Mouse (Mus musculus) limb, embryonic 10.5 days (tissue): ENCODE data around the gene Duoxa1. TPM values are rescaled to one million over a fixed set of nuclear protein-coding genes. Genes with fewer than 3 reads are reported as not detected.

Experiments
- DNase-seq: peaks from one replicate; pipeline ENCODE4 v3.0.0-alpha.2; 2017; ENCODE audit warnings: low spot score
- H3K27ac ChIP-seq: fragments of 300-500 bp; sonication (generic); 2 replicates; pipeline ENCODE4 v1.5.1; 2016; ENCODE audit warnings: mild to moderate bottlenecking
- H3K27me3 ChIP-seq: fragments of 300-500 bp; sonication (generic); 2 replicates; pipeline ENCODE4 v1.6.1; 2016; ENCODE audit warnings: low read depth, mild to moderate bottlenecking; ENCODE audit not compliant: poor library complexity, severe bottlenecking
- H3K36me3 ChIP-seq: fragments of 300-500 bp; sonication (generic); 2 replicates; pipeline ENCODE4 v1.6.1; 2016; ENCODE audit warnings: mild to moderate bottlenecking, moderate library complexity
- H3K4me1 ChIP-seq: fragments of 300-500 bp; sonication (generic); 2 replicates; pipeline ENCODE4 v1.6.1; 2016
- H3K4me3 ChIP-seq: fragments of 300-500 bp; sonication (generic); 2 replicates; pipeline ENCODE4 v1.5.1; 2016; ENCODE audit warnings: mild to moderate bottlenecking, moderate library complexity
- H3K9me3 ChIP-seq: fragments of 300-500 bp; sonication (generic); replicated peaks from 2 replicates; pipeline ENCODE4 v1.6.1; 2016; ENCODE audit warnings: mild to moderate bottlenecking
- WGBS: fragments of 180-500 bp; shearing (Covaris S2); methylation state at CpG from one replicate; pipeline ENCODE4 v1.1.7; 2016; 5-methylcytosine and 5-hydroxymethylcytosine counted together
- polyA plus RNA-seq: library from polyadenylated mRNA; unstranded; fragments of >200 nt; fragmentation: Nextera tagmentation; extraction: Ambion mirVana; gene quantifications from 2 replicates; pipeline ENCODE4 v1.2.1, GENCODE M21; 2016

The Duoxa1 gene
- polyA plus RNA-seq, 1 experiment from 2014 or later = 0.45 TPM

DNA sequence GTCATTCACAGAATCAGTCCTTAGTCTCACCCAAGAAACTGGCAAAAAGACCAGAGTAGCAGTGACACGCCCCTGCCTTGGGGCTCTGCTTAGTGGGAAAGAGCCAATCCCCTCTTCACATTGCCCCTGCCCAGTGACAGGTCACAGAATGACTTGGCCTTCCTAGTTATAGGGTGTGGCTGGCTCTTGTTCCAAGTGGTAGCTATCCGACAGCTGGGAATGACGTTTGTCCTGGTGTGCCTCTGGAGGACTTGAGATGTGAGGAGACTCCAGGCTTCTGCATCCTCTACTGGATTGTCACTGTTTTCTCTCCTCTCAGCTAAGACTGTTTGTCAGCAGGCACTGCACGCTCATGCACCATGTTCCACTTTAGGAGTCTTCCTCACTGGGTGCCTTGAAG is 3.9 kb upstream of the Duoxa1 start:
- 71% methylated on average over 4 of the region's 4 CpGs for WGBS
- H3K4me1 ChIP-seq = peaks cover 8% of the 10 kb centered on the region
- H3K36me3 ChIP-seq = no peaks in the 10 kb centered on the region
- H3K27me3 ChIP-seq = peaks cover 47% of the 10 kb centered on the region
- no peak for DNase-seq
- no peak overlapping the region for H3K4me3 ChIP-seq
- no peak overlapping the region for H3K27ac ChIP-seq
- no peaks in the 10 kb centered on the region for H3K9me3 ChIP-seq

DNA sequence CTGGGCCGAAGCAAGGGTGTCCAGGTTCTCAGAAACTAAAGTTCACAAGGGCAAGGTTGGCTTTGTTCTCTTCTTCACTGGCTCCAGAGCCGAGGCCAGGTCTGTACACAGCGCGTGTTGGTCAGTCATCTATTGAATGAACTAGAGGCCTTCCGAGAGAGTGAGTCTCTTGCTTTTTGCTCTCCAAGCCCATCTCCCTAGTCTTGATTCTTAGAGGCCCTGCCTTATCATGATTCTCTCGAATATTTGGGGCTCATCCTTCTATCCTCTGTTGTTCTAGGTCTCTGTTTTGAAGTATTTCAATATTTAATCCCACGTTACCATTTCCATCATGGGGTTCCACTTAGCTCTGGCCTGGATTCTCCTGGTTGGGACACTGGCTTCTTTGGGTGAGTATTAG is 1.8 kb upstream of the Duoxa1 start, which contains the start of gene Duox1:
TSS of gene Duox1 (plus strand) at position 301 of the 400 bp plus-strand sequence.
- Histone ChIP-seq H3K27ac (no peak within 1 kb of the TSS), H3K27me3 (peaks cover 67% of the 10 kb centered on the region), H3K4me3 (no peak within 1 kb of the TSS), H3K9me3 (no peaks in the 10 kb centered on the region), H3K36me3 (no peaks in the 10 kb centered on the region), H3K4me1 (peaks cover 8% of the 10 kb centered on the region)
- no peak for DNase-seq
- WGBS = 88% methylated on average over 7 of the region's 7 CpGs

DNA sequence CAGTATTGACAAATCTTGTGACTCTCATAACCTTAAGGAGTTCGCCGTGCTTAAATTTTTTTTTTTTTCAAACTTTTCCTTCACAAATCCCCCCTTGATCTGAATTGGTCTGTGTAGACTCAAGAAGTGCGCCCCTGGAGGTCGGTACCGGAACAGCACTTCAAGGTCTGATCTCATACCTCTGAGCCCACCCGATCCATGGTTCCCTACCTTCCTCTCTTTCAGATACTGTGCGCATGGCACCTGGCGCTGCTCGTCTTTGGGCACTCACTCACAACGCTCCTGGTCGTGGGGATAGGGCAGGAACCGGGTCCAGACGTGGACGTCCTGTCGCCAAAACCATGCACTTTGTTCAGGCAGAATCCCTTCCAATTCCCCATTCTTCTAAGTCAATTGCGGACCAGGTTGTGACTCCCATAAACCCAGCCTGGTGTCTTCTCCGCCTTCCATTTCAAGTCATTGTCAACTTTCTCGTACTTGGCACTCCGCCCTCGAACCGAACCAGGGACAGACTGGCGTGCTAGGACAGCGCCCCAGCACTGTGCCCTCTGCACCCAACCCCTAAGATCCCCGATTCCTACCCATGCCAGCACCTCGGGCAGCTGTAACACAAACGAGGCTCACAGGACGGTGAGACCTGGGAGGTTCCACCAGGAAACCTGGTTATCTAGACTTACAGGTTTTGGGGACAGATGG is 660 bp downstream of the Duoxa1 start:
- H3K4me1 ChIP-seq = peaks cover 8% of the 10 kb centered on the region
- H3K4me3 ChIP-seq = peak overlapping the region; percentile 38; the same call in 1 of the 2 replicates
- no peaks in the 10 kb centered on the region for H3K36me3 ChIP-seq
- WGBS = 4% methylated on average over 27 of the region's 27 CpGs
- no peaks in the 10 kb centered on the region for H3K9me3 ChIP-seq
- H3K27me3 ChIP-seq = peaks cover 77% of the 10 kb centered on the region
- no peak overlapping the region for H3K27ac ChIP-seq
- DNase-seq = peak; percentile 83

DNA sequence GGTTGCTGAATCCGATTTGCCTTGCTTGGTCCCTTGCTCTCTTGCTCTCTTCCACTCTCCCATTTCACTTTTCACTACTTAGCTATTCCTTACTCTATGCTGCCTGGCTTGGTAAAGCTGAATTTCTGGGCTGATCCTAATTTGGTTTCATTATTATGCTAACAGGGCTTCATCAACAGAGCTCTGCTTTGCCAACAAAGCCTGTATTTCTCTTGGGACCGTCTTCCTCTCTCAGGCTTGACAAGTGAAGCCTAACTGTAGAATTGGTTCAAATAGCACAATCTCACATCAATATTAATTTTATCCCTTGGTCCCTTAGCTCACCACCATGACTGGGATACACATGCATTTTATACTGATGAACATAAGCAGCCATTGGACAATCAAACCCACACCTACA is 2.0 kb downstream of the Duoxa1 start:
- H3K27me3 ChIP-seq = peaks cover 85% of the 10 kb centered on the region
- peaks cover 8% of the 10 kb centered on the region for H3K4me1 ChIP-seq
- DNase-seq = no peak
- H3K36me3 ChIP-seq = no peaks in the 10 kb centered on the region
- no peaks in the 10 kb centered on the region for H3K9me3 ChIP-seq
- H3K27ac ChIP-seq = no peak overlapping the region
- no peak overlapping the region for H3K4me3 ChIP-seq
- WGBS = 60% methylated on average over 2 of the region's 2 CpGs

DNA sequence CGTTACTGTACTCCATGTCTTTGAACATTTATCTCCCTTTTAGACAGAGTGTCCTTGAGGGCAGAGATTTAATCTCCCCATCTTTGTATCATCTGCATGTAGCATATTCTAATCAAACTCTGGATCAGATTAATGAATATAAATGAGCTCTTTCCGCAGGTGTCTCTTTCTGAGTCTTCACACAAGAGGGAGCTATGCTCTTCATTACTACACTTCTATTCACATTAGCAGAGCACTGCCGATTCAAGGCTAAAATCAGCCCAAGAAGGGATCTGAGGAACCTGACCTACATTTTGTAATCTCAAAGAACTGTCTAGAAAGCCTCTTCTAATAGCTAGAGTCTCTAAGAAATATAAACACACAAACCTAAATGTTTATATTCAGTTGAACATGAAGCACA is 3.9 kb downstream of the Duoxa1 start:
- H3K27me3 ChIP-seq = peaks cover 88% of the 10 kb centered on the region
- peaks cover 8% of the 10 kb centered on the region for H3K4me1 ChIP-seq
- H3K36me3 ChIP-seq = no peaks in the 10 kb centered on the region

DNA sequence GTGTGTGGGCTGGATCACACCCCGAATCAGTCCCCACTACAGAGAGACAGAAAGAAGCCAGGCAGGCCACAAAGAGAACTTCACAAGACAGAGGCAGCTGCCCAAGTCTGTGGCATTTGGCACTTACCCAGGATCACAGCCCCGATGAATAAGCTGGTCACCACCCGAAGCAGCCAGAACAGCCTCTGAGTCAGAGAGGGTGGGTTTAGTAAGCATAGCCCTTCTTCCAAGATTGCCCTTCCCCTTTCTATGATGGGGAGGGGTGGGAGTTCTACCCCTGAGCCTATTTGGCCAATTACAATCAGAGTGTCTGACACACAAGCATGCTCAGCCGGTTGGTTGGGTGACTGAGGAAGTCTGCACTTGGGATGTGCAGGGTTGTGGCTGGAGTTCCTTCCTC is 7.3 kb downstream of the Duoxa1 start:
- H3K4me1 ChIP-seq = peaks cover 10% of the 10 kb centered on the region
- DNase-seq = no peak
- H3K4me3 ChIP-seq = no peak overlapping the region
- no peaks in the 10 kb centered on the region for H3K9me3 ChIP-seq
- no peak overlapping the region for H3K27ac ChIP-seq
- no peaks in the 10 kb centered on the region for H3K36me3 ChIP-seq
- 55% methylated on average over 4 of the region's 4 CpGs for WGBS
- H3K27me3 ChIP-seq = peaks cover 88% of the 10 kb centered on the region

More for the DNA sequence above, 3.9 kb downstream of the Duoxa1 start:
- no peak overlapping the region for H3K4me3 ChIP-seq
- no peaks in the 10 kb centered on the region for H3K9me3 ChIP-seq
- WGBS = 53% methylated on average over 3 of the region's 3 CpGs
- no peak overlapping the region for H3K27ac ChIP-seq
- DNase-seq = no peak

DNA sequence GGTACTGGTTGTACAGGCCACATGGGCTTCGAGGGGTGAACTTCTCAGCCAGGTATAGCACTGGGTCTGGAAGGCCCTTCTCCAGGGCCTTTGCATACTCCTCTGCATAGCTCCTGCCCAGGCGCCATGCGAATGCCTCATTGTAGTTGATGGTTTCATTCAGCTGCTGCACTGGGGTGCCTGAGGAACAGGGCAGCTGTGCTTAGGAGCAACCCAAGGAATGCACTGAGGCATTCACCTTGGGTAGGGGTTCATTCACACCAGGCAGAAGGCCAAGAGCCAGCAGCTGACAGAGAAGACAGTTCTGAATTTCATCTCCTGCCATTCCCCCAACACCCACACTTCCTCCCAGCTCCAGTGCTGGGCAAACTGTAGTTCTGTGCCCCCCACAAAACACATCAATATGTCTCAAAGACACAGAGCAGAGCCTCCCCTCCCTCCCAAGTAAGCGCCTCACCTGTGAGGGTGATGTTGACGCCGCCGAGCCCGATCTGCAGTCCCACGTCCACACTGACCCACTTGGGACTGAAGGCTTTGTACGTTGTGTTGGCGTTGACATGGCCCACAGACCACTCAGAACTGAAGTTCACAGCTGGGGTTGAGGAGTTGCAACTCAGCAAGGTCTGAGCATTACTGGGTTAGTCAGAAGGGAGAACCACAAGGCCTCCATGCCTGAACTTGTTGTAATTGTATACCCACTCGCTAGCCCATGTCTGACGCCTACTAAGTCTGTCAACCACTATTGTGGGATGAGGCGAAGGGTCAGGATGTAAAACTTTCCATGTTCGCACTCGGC is 8.2 kb downstream of the Duoxa1 start:
- H3K9me3 ChIP-seq = no peaks in the 10 kb centered on the region
- DNase-seq = no peak
- 85% methylated on average over 16 of the region's 16 CpGs for WGBS
- peaks cover 13% of the 10 kb centered on the region for H3K4me1 ChIP-seq
- no peak overlapping the region for H3K4me3 ChIP-seq
- H3K36me3 ChIP-seq = no peaks in the 10 kb centered on the region
- no peak overlapping the region for H3K27ac ChIP-seq
- peaks cover 88% of the 10 kb centered on the region for H3K27me3 ChIP-seq

DNA sequence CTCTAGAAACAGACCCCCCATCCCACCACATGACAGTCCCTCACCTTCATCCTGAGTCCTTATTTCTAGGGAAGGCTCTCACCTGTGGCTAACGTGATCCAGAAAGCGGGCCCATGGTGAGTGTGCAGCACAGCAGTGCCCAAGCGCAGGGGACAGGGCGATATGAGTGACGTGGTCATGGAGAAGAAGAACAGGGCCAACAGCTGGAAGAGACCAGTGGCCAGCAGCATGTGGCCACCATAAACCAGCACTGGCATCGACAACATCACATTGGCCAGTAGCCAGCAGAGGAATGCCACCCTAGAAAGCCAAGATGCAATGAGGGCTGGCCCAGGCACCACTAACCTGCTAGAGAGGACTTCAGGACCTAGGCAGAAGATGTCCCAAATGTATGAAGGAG is 9.0 kb downstream of the Duoxa1 start:
- Histone ChIP-seq H3K9me3 (no peaks in the 10 kb centered on the region), H3K27ac (no peak overlapping the region), H3K27me3 (peaks cover 90% of the 10 kb centered on the region), H3K4me3 (no peak overlapping the region), H3K4me1 (peaks cover 13% of the 10 kb centered on the region), H3K36me3 (no peaks in the 10 kb centered on the region)
- WGBS = 89% methylated on average over 6 of the region's 6 CpGs
- DNase-seq = no peak

DNA sequence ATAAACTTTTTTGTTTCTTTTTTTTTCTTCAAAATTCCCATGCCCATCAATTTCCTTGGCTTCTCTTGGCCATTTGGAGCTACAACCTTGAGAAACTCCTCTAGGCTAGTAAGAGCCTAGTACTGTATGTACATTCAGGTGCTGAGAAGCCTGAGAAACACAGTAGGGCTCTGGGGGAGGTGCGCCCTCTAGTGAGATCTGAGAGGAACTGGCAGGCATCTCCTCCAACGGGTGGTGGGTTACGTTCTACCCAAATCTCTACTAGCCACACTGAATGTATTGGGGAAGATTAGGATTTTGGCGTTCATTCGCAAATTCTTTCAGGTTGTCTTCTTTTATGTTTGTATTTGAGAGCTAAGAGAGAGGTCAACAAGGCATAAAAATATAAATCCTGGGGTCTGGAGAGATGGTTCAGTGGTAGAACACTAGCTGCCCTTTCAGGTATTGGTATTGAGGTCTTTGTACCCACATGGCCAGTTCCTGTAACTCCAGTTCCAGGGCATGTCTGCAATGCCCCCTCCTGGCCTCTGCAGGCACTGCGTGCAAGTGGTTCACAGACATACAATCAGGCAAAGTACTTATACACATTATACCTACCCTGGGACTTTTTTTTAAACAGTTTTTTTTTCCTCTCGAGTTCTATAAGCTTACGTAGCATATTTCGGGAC is 10.8 kb downstream of the Duoxa1 start:
- no peaks in the 10 kb centered on the region for H3K9me3 ChIP-seq
- DNase-seq = peak; percentile 72
- H3K27me3 ChIP-seq = peaks cover 97% of the 10 kb centered on the region
- H3K36me3 ChIP-seq = no peaks in the 10 kb centered on the region
- no peak overlapping the region for H3K27ac ChIP-seq
- no peak overlapping the region for H3K4me3 ChIP-seq
- 14% methylated on average over 9 of the region's 9 CpGs for WGBS
- peaks cover 25% of the 10 kb centered on the region for H3K4me1 ChIP-seq

DNA sequence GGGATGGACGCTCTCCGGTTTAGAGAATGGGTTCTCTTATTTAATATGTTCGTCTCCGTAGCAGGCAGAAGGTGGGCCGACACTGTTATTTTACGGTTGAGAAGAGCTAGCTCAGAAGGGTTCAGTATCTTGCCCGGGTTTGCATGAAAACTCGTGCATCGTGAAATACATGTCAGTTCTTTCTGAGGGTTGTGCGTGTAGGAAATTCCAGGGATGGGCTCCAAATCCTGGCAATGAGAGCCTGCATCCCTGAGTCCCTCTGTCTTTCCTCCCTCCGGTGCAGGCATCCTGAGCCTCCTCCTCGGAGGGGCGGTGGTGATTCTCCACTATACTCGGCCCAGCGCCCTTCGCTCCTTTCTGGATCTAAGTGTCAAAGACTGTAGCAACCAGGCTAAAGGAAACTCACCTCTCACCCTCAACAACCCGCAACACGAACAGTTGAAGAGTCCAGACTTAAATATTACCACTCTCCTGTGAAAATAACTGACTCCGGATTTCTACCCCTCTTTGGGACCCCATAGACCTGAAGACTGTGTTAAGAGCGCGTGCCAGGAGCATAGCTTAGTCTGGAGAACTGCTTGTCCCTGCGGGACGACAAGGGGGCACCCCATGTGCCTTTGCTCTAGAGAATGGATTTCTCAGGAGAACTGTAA is 11.5 kb downstream of the Duoxa1 start:
- no peaks in the 10 kb centered on the region for H3K36me3 ChIP-seq
- H3K4me3 ChIP-seq = peak overlapping the region; percentile 44
- DNase-seq = no peak
- H3K27me3 ChIP-seq = peaks cover 98% of the 10 kb centered on the region
- H3K4me1 ChIP-seq = peaks cover 31% of the 10 kb centered on the region
- WGBS = 11% methylated on average over 23 of the region's 23 CpGs
- no peak overlapping the region for H3K27ac ChIP-seq
- H3K9me3 ChIP-seq = no peaks in the 10 kb centered on the region

DNA sequence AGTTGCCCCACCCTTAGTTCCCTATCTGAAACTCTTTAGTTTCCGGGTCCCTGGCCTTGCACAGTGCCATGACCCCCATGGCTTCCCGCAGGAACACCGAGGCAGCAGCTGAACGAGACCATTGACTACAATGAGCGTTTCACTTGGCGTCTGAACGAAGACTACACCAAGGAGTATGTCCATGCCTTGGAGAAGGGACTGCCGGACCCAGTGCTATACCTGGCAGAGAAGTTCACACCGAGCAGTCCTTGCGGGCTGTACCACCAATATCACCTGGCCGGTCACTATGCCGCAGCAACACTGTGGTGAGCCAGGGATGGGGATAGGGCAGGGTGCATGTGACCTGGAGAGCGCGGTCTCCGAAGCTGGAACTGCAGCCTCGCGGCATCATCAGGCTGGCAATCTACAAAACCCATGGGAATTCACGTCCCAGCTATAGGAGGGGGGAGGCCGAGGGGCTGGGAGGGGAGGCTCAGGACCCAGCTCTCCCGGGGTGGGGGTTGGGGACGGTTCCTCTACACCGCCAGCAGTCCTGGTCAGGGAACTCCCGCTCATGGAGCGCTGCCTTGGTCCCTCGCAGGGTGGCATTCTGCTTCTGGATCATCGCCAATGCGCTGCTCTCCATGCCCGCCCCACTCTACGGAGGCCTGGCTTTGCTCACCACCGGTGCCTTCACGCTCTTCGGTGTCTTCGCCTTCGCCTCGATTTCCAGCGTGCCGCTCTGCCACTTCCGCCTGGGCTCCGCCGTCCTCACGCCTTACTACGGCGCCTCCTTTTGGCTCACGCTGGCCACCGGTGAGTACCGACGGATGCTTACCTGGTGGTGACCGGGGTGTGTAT is 12.2 kb downstream of the Duoxa1 start:
- Histone ChIP-seq H3K27ac (peak overlapping the region; percentile 30; the same call in 1 of the 2 replicates), H3K36me3 (no peaks in the 10 kb centered on the region), H3K27me3 (peaks cover 98% of the 10 kb centered on the region), H3K4me3 (peak overlapping the region; percentile 44), H3K9me3 (no peaks in the 10 kb centered on the region), H3K4me1 (peaks cover 36% of the 10 kb centered on the region)
- WGBS = 1% methylated on average over 48 of the region's 48 CpGs
- DNase-seq = peak; percentile 60

DNA sequence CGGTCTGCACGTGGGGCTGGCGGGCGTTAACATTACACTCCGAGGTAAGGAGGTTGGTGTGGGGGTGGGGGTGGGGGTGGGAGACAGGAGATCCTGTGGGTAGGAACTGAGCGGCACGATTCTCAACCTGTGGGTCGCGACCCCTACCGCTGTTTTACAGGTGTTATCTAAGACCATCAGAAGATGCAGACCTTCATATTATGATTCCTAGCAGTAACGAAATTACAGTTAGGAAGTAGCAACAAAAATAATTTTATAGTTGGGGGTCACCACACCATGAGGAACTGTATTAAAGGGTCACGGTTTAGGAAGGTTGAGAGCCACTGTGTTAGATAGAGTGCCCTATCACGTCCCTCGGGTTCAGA is 12.9 kb downstream of the Duoxa1 start:
- Histone ChIP-seq H3K36me3 (no peaks in the 10 kb centered on the region), H3K27me3 (peaks cover 99% of the 10 kb centered on the region), H3K27ac (no peak overlapping the region), H3K4me3 (no peak overlapping the region), H3K9me3 (no peaks in the 10 kb centered on the region), H3K4me1 (peaks cover 39% of the 10 kb centered on the region)
- no peak for DNase-seq
- WGBS = 5% methylated on average over 14 of the region's 14 CpGs
